Mouse (Mus musculus): ENCODE data around the gene Bptf. TPM values are rescaled to one million over a fixed set of nuclear protein-coding genes. Genes with fewer than 3 reads are reported as not detected.
"Not testable (repeated sequence)": the region's sequence is repeated elsewhere in the genome, so short reads cannot be mapped to it uniquely, and the experiment has no call there.

Bptf gene
- total RNA-seq (2021), result 10 to 100 TPM; 88.8 to 90.4 TPM

- intact Hi-C loops (cut with DNase I), result no loop called here
- peak; percentile 92 for DNase-seq
Measured at GRCm38 (mm10) chr11:107131749-107132421, at the start of gene Bptf. TSS of gene Bptf (minus strand) at chr11:107132127.

GRCm38 (mm10) chr11:107161215-107161614, 29.3 kb upstream of the Bptf start:
- DNase-seq, result no peak
- intact Hi-C loops (cut with DNase I), result no loop called here

- DNase-seq, result no peak
- intact Hi-C loops (cut with DNase I), result no loop called here
Measured at GRCm38 (mm10) chr11:107159034-107159433, 27.1 kb upstream of the Bptf start.

- intact Hi-C loops (cut with DNase I), result no loop called here
- no peak for DNase-seq
Measured at GRCm38 (mm10) chr11:107156977-107157642, 25.2 kb upstream of the Bptf start.

GRCm38 (mm10) chr11:107155292-107155691, 23.4 kb upstream of the Bptf start:
- DNase-seq, result peak; percentile 11
- intact Hi-C loops (cut with DNase I), result no loop called here

GRCm38 (mm10) chr11:107154431-107154830, 22.5 kb upstream of the Bptf start:
- no peak for DNase-seq
- intact Hi-C loops (cut with DNase I), result no loop called here

GRCm38 (mm10) chr11:107153645-107154044, 21.7 kb upstream of the Bptf start:
- DNase-seq, result no peak
- intact Hi-C loops (cut with DNase I), result no loop called here

GRCm38 (mm10) chr11:107151809-107152208, 19.9 kb upstream of the Bptf start:
- intact Hi-C loops (cut with DNase I), result no loop called here
- DNase-seq, result peak; percentile 8

- intact Hi-C loops (cut with DNase I); DNase-seq: not testable (repeated sequence)
Measured at GRCm38 (mm10) chr11:107143956-107144355, 12.0 kb upstream of the Bptf start.

- intact Hi-C loops (cut with DNase I), result no loop called here
- no peak for DNase-seq
Measured at GRCm38 (mm10) chr11:107142382-107142781, 10.5 kb upstream of the Bptf start.

GRCm38 (mm10) chr11:107140756-107141155, 8.8 kb upstream of the Bptf start:
- no peak for DNase-seq
- intact Hi-C loops (cut with DNase I), result no loop called here

GRCm38 (mm10) chr11:107138633-107139032, 6.7 kb upstream of the Bptf start:
- DNase-seq, result peak; percentile 9
- intact Hi-C loops (cut with DNase I), result no loop called here

GRCm38 (mm10) chr11:107137593-107137992, 5.7 kb upstream of the Bptf start:
- intact Hi-C loops (cut with DNase I), result no loop called here
- DNase-seq, result no peak

GRCm38 (mm10) chr11:107136458-107136857, 4.5 kb upstream of the Bptf start:
- DNase-seq; intact Hi-C loops (cut with DNase I): not testable (repeated sequence)

- intact Hi-C loops (cut with DNase I), result no loop called here
Measured at GRCm38 (mm10) chr11:107135741-107136140, 3.8 kb upstream of the Bptf start.

GRCm38 (mm10) chr11:107132426-107132825, 499 bp upstream of the Bptf start:
- intact Hi-C loops (cut with DNase I), result no loop called here

More at GRCm38 (mm10) chr11:107135741-107136140, 3.8 kb upstream of the Bptf start:
- no peak for DNase-seq

GRCm38 (mm10) chr11:107130879-107131748, 813 bp downstream of the Bptf start:
- DNase-seq, result peak; percentile 52
- intact Hi-C loops (cut with DNase I), result no loop called here

More at GRCm38 (mm10) chr11:107132426-107132825, 499 bp upstream of the Bptf start:
- no peak for DNase-seq

GRCm38 (mm10) chr11:107130221-107130788, 1.6 kb downstream of the Bptf start:
- intact Hi-C loops (cut with DNase I), result no loop called here
- no peak for DNase-seq

GRCm38 (mm10) chr11:107129641-107130040, 2.3 kb downstream of the Bptf start:
- DNase-seq, result no peak
- intact Hi-C loops (cut with DNase I), result no loop called here

- intact Hi-C loops (cut with DNase I), result not testable (repeated sequence)
Measured at GRCm38 (mm10) chr11:107126716-107127115, 5.2 kb downstream of the Bptf start.

GRCm38 (mm10) chr11:107125011-107125410, 6.9 kb downstream of the Bptf start:
- intact Hi-C loops (cut with DNase I), result no loop called here
- no peak for DNase-seq

More at GRCm38 (mm10) chr11:107126716-107127115, 5.2 kb downstream of the Bptf start:
- DNase-seq, result not testable (repeated sequence)

Measured in left cerebral cortex, postnatal 4 days (tissue).